Mouse (Mus musculus) G1E (cell line): ENCODE data around the gene Tspan33. TPM values are rescaled to one million over a fixed set of nuclear protein-coding genes. Genes with fewer than 3 reads are reported as not detected.
"Not testable (repeated sequence)": the region's sequence is repeated elsewhere in the genome, so short reads cannot be mapped to it uniquely, and the experiment has no call there.

Experiments used
- ATAC-seq: 2 replicates; pipeline ENCODE4 v1.8.0; 2016; ENCODE audit warnings: mild to moderate bottlenecking; ENCODE audit not compliant: insufficient number of reproducible peaks, poor library complexity, low FRiP score, severe bottlenecking; ENCODE audit errors: extremely low read depth
- DNase-seq: peaks from one replicate; pipeline ENCODE4 v3.0.0; 2012; ENCODE audit warnings: low spot score
- H3K27me3 ChIP-seq: 2 replicates; pipeline ENCODE4 v1.6.1; 2012; ENCODE audit warnings: mild to moderate bottlenecking, low read length, inconsistent platforms; ENCODE audit not compliant: insufficient read depth
- H3K36me3 ChIP-seq: replicated peaks from 2 replicates; pipeline ENCODE3; 2012; ENCODE audit warnings: mild to moderate bottlenecking, inconsistent platforms
- H3K4me1 ChIP-seq: 2 replicates; pipeline ENCODE4 v1.6.1; 2012; ENCODE audit warnings: low read depth, low read length, inconsistent platforms, mixed read lengths; ENCODE audit not compliant: insufficient read depth
- H3K4me3 ChIP-seq: 2 replicates; pipeline ENCODE4 v1.5.1; 2012; ENCODE audit warnings: low read depth, mild to moderate bottlenecking, inconsistent platforms, low read length, moderate library complexity, mixed read lengths
- H3K9me3 ChIP-seq: replicated peaks from 2 replicates; pipeline ENCODE4 v1.6.1; 2012; ENCODE audit warnings: inconsistent platforms
- CTCF ChIP-seq: IDR thresholded peaks from 2 replicates; pipeline ENCODE4 v1.5.1; 2012; ENCODE audit warnings: low read depth, low read length, inconsistent platforms, mixed read lengths
- GATA1 ChIP-seq: IDR thresholded peaks from 2 replicates; pipeline ENCODE4 v1.6.1; 2012; ENCODE audit warnings: borderline replicate concordance, low read length, inconsistent platforms, mixed read lengths
- GATA2 ChIP-seq: IDR thresholded peaks from 2 replicates; pipeline ENCODE4 v1.6.1; 2012; ENCODE audit warnings: low read depth, low read length, inconsistent platforms, borderline replicate concordance
- POLR2AphosphoS5 ChIP-seq: IDR thresholded peaks from 2 replicates; pipeline ENCODE4 v1.6.1; 2012; ENCODE audit warnings: low read depth, low read length, inconsistent platforms; ENCODE audit not compliant: insufficient replicate concordance
- TAL1 ChIP-seq: conservative IDR thresholded peaks from 2 replicates; pipeline ENCODE4 v1.6.1; 2012; ENCODE audit warnings: low read depth, low read length, inconsistent platforms, mixed read lengths
- polyA plus RNA-seq: library from polyadenylated mRNA; stranded (reverse); fragments of >175 nt; gene quantifications from 2 replicates; pipeline ENCODE4 v1.2.3, GENCODE M21; 2012
- total RNA-seq, 2 experiments: library from RNA; stranded (forward) in 1 of 2; stranded (reverse) in 1 of 2; fragments of 200-1000 nt in 1 of 2; fragments of >200 nt in 1 of 2; fragmentation: Nextera tagmentation in 1 of 2; gene quantifications; 2 replicates each; pipeline ENCODE4 v1.2.3; 2014 to 2017

Tspan33 gene
- total and polyA plus RNA-seq, 3 experiments, result 33.2 to 80.8 (median 33.9) TPM

GRCm38 (mm10) chr6:29660662-29661307, 33.2 kb upstream of the Tspan33 start:
- DNase-seq (no peak), ATAC-seq (no peak)
- H3K27me3 ChIP-seq, result peaks cover 43% of the 10 kb centered on the region

GRCm38 (mm10) chr6:29667266-29667665, 26.8 kb upstream of the Tspan33 start:
- ATAC-seq, result no peak
- Histone ChIP-seq H3K36me3 (no peaks in the 10 kb centered on the region), H3K4me3 (no peak overlapping the region), H3K4me1 (no peaks in the 10 kb centered on the region), H3K9me3 (no peaks in the 10 kb centered on the region), H3K27me3 (peaks cover 43% of the 10 kb centered on the region)
- no peak for TF ChIP-seq POLR2AphosphoS5
- TF ChIP-seq CTCF, result no peak
- TF ChIP-seq GATA2, result no peak
- TF ChIP-seq TAL1, result no peak
- no peak for TF ChIP-seq GATA1
- no peak for DNase-seq

More at GRCm38 (mm10) chr6:29660662-29661307, 33.2 kb upstream of the Tspan33 start:
- H3K9me3 ChIP-seq, result no peaks in the 10 kb centered on the region
- TF ChIP-seq POLR2AphosphoS5 (no peak), CTCF (no peak), GATA1 (no peak), TAL1 (no peak), GATA2 (no peak)
- no peaks in the 10 kb centered on the region for H3K4me1 ChIP-seq
- no peak overlapping the region for H3K4me3 ChIP-seq
- no peaks in the 10 kb centered on the region for H3K36me3 ChIP-seq

GRCm38 (mm10) chr6:29671741-29672140, 22.3 kb upstream of the Tspan33 start:
- DNase-seq, result no peak
- H3K36me3 ChIP-seq, result no peaks in the 10 kb centered on the region
- H3K4me1 ChIP-seq, result 0 out of 2 replicates have a peak, but pooled peaks cover 3% of the 10 kb centered on the region
- no peak for TF ChIP-seq TAL1
- no peak for TF ChIP-seq POLR2AphosphoS5
- TF ChIP-seq GATA2, result no peak
- TF ChIP-seq CTCF, result no peak
- TF ChIP-seq GATA1, result no peak
- H3K4me3 ChIP-seq, result no peak overlapping the region
- peaks cover 34% of the 10 kb centered on the region for H3K27me3 ChIP-seq
- H3K9me3 ChIP-seq, result no peaks in the 10 kb centered on the region
- no peak for ATAC-seq

GRCm38 (mm10) chr6:29672563-29673411, 21.2 kb upstream of the Tspan33 start:
- no peak for ATAC-seq
- no peak for DNase-seq
- TF ChIP-seq TAL1, result no peak
- no peak for TF ChIP-seq CTCF
- no peak for TF ChIP-seq GATA2
- TF ChIP-seq GATA1, result no peak
- TF ChIP-seq POLR2AphosphoS5, result no peak
- Histone ChIP-seq H3K4me3 (no peak overlapping the region), H3K9me3 (no peaks in the 10 kb centered on the region), H3K36me3 (no peaks in the 10 kb centered on the region), H3K4me1 (0 out of 2 replicates have a peak, but pooled peaks cover 3% of the 10 kb centered on the region), H3K27me3 (peaks cover 30% of the 10 kb centered on the region)

GRCm38 (mm10) chr6:29673739-29674138, 20.3 kb upstream of the Tspan33 start:
- DNase-seq, result no peak
- ATAC-seq, result no peak
- Histone ChIP-seq H3K4me1 (0 out of 2 replicates have a peak, but pooled peaks cover 3% of the 10 kb centered on the region), H3K9me3 (no peaks in the 10 kb centered on the region), H3K27me3 (peaks cover 30% of the 10 kb centered on the region), H3K36me3 (no peaks in the 10 kb centered on the region), H3K4me3 (no peak overlapping the region)
- TF ChIP-seq CTCF (no peak), GATA1 (no peak), TAL1 (no peak), GATA2 (no peak), POLR2AphosphoS5 (no peak)

- Histone ChIP-seq H3K4me1 (peaks cover 17% of the 10 kb centered on the region; the same call in 1 of the 2 replicates), H3K27me3 (peaks cover 13% of the 10 kb centered on the region)
- not testable (repeated sequence) for H3K4me3 ChIP-seq, ATAC-seq, DNase-seq, H3K9me3 ChIP-seq, H3K36me3 ChIP-seq
Observed at GRCm38 (mm10) chr6:29679947-29680550, 14.0 kb upstream of the Tspan33 start.
